7 mouse cellular contexts compared by ENCODE assay signal in genomic region chrX:73765311-73765710, GRCm38 (mm10). TPM values are rescaled to one million over a fixed set of nuclear protein-coding genes. Genes with fewer than 3 reads are reported as not detected.
DNase-seq lines count a peak whose midpoint lies in the region; ATAC-seq lines count a peak whose summit lies in the region.

No protein-coding gene starts in this region.

- peak; percentile 43 for DNase-seq in urinary bladder, postnatal 14 days (ENCODE audit: low spot score)
- no peak for DNase-seq in urinary bladder, adult 2 months (ENCODE audit: low spot score)
- DNase-seq in heart, adult 18-20 months = peak; percentile 72 to 81
- DNase-seq in kidney, postnatal 4 days = peak; percentile 62 to 76
- DNase-seq in thymus, postnatal 0 days (ENCODE audit: low spot score) = no peak
- DNase-seq in frontal cortex, adult 2 months (ENCODE audit: extremely low spot score in 1 of 2, low spot score in 1 of 2) = no peak

- no peak for ATAC-seq in CD4-positive, CD25-positive, alpha-beta regulatory T cell, adult 4 months

RNA-seq across cellular contexts. Expression of gene Plxnb3, which starts 8.4 kb away (rescaled TPM):
- 0.99 TPM in 2 replicates for polyA plus RNA-seq in urinary bladder, adult 2 months (2012; rRNA removed)
- total RNA-seq in heart, adult 18-20 months (2021) = 1 to 10 TPM; 1.7 to 2.0 TPM
- 0.09 and 0.10 TPM in 2 replicates for polyA plus RNA-seq in thymus, postnatal 0 days (2015; fragmentation: Nextera tagmentation; extraction: Ambion mirVana)
- not detected for polyA plus RNA-seq in CD4-positive, CD25-positive, alpha-beta regulatory T cell, adult 4 months (2017; shearing (Covaris generic))
- 11.4 and 12.2 TPM in 2 replicates for polyA plus RNA-seq in frontal cortex, adult 2 months (2012; rRNA removed)

RNA-seq across cellular contexts. Expression of gene Srpk3, which starts 8.9 kb away (rescaled TPM):
- 7.3 and 9.4 TPM in 2 replicates for polyA plus RNA-seq in urinary bladder, adult 2 months (2012; rRNA removed)
- 10 to 100 TPM; 23.9 to 26.0 TPM for total RNA-seq in heart, adult 18-20 months (2021)
- polyA plus RNA-seq in thymus, postnatal 0 days (2015; fragmentation: Nextera tagmentation; extraction: Ambion mirVana) = 1.1 and 1.4 TPM in 2 replicates
- 1 to 10 TPM in 1 of 2 experiments, under 1 TPM in 1; 0.12 to 3.4 TPM for polyA plus RNA-seq in CD4-positive, CD25-positive, alpha-beta regulatory T cell, adult 4 months (2017; shearing (Covaris generic))
- 19.1 and 20.2 TPM in 2 replicates for polyA plus RNA-seq in frontal cortex, adult 2 months (2012; rRNA removed)

RNA-seq across cellular contexts. Expression of gene Idh3g, which starts 21.4 kb away (rescaled TPM):
- 285 and 332 TPM in 2 replicates for polyA plus RNA-seq in urinary bladder, adult 2 months (2012; rRNA removed)
- total RNA-seq in heart, adult 18-20 months (2021) = 100 to 1,000 TPM; 642 to 677 TPM
- polyA plus RNA-seq in thymus, postnatal 0 days (2015; fragmentation: Nextera tagmentation; extraction: Ambion mirVana) = 191 and 203 TPM in 2 replicates
- polyA plus RNA-seq in CD4-positive, CD25-positive, alpha-beta regulatory T cell, adult 4 months (2017; shearing (Covaris generic)) = 100 to 1,000 TPM; 146 to 173 TPM
- polyA plus RNA-seq in frontal cortex, adult 2 months (2012; rRNA removed) = 545 and 567 TPM in 2 replicates

RNA-seq across cellular contexts. Expression of gene Ssr4, which starts 21.5 kb away (rescaled TPM):
- polyA plus RNA-seq in urinary bladder, adult 2 months (2012; rRNA removed) = 189 and 254 TPM in 2 replicates
- total RNA-seq in heart, adult 18-20 months (2021) = 10 to 100 TPM; 79.3 to 80.7 TPM
- polyA plus RNA-seq in thymus, postnatal 0 days (2015; fragmentation: Nextera tagmentation; extraction: Ambion mirVana) = 235 and 241 TPM in 2 replicates
- polyA plus RNA-seq in CD4-positive, CD25-positive, alpha-beta regulatory T cell, adult 4 months (2017; shearing (Covaris generic)) = 100 to 1,000 TPM; 214 to 239 TPM
- polyA plus RNA-seq in frontal cortex, adult 2 months (2012; rRNA removed) = 142 and 161 TPM in 2 replicates

RNA-seq across cellular contexts. Expression of gene Abcd1, which starts 48.9 kb away (rescaled TPM):
- 20.2 and 27.2 TPM in 2 replicates for polyA plus RNA-seq in urinary bladder, adult 2 months (2012; rRNA removed)
- 10 to 100 TPM; 29.2 to 29.6 TPM for total RNA-seq in heart, adult 18-20 months (2021)
- 29.4 and 34.3 TPM in 2 replicates for polyA plus RNA-seq in thymus, postnatal 0 days (2015; fragmentation: Nextera tagmentation; extraction: Ambion mirVana)
- 10 to 100 TPM; 23.3 to 44.3 TPM for polyA plus RNA-seq in CD4-positive, CD25-positive, alpha-beta regulatory T cell, adult 4 months (2017; shearing (Covaris generic))
- 15.8 and 17.6 TPM in 2 replicates for polyA plus RNA-seq in frontal cortex, adult 2 months (2012; rRNA removed)

Comparison
In these comparisons a context has a peak if more than half of its experiments do, and no peak if none do; other contexts are left out.
1. DNase-seq: peak in urinary bladder, postnatal 14 days (single experiment), heart, adult 18-20 months (2 of 2) and kidney, postnatal 4 days (2 of 2); none in urinary bladder, adult 2 months (single experiment), thymus, postnatal 0 days (single experiment) and frontal cortex, adult 2 months (0 of 2).